Mouse (Mus musculus): ENCODE measurements around the gene Ccdc92. TPM values are rescaled to one million over a fixed set of nuclear protein-coding genes. Genes with fewer than 3 reads are reported as not detected.

The Ccdc92 gene
- total and polyA plus RNA-seq, 3 experiments: 0.99 to 2.4 (median 1.8) TPM

DNA sequence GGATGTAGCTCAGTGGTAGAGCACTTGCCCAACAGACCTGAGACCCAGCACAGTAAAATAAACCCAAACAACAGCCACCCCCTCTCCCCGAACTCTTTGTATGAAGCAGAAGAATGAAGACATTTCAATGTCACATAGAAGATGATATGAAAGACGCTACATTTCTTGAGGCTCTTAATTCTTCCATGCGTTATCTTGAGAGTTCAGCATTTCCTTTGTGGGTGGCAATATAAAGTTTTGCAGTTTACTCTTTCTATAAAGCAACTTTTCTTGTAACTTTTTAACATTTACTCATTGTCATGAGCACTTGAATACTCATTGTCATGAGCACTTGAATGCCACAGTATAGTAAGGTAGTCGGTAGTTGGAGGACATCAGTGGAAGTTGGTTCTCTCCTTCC is 8.0 kb downstream of the Ccdc92 start:
- 86% methylated on average over 4 of the region's 4 CpGs for WGBS
- TF ChIP-seq CTCF (IDR thresholded peaks at IDR 0.05) (no peak), EP300 (IDR thresholded peaks at IDR 0.05; ENCODE audit: insufficient read depth, low read depth, low read length) (no peak), POLR2A (IDR thresholded peaks at IDR 0.05; ENCODE audit: insufficient read depth, low read depth, low read length) (no peak)

DNA sequence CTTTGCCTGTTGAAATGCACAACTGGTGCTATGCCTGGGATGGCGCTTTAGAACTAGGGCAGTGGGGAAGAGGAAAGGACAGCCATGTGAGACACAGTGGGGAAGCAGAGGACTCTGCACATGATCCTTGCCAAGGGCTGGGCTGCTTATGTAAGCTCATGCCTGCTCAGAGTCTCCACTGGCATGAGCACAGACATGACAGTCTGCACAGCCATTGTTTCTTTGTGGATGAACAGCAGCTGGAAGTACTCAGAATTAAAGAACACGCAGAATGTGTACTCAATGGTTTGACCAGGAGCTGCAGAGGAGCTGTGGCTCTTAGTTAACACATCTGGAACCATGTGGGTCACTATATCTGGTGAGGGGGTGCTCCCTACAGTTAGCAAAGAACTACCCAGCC is 9.1 kb downstream of the Ccdc92 start:
- Histone ChIP-seq H3K27me3 (ENCODE audit: control insufficient read depth, insufficient read depth, low read length) (no peaks in the 10 kb centered on the region), H3K36me3 (ENCODE audit: control insufficient read depth, insufficient read depth, low read length) (no peaks in the 10 kb centered on the region), H3K9ac (ENCODE audit: low read depth, low read length) (no peak overlapping the region), H3K79me2 (replicated peaks; ENCODE audit: control insufficient read depth, insufficient read depth, low read length) (no peaks in the 10 kb centered on the region), H3K27ac (no peak overlapping the region), H3K4me1 (ENCODE audit: control insufficient read depth, insufficient read depth, low read length) (no peaks in the 10 kb centered on the region), H3K4me3 (no peak overlapping the region)
- no peak for TF ChIP-seq POLR2A (IDR thresholded peaks at IDR 0.05; ENCODE audit: insufficient read depth, low read depth, low read length)
- TF ChIP-seq CTCF (IDR thresholded peaks at IDR 0.05): no peak
- TF ChIP-seq EP300 (IDR thresholded peaks at IDR 0.05; ENCODE audit: insufficient read depth, low read depth, low read length): no peak
- 77% methylated on average over 2 of the region's 2 CpGs for WGBS
- DNase-seq: no peak
- intact Hi-C loops (cut with DNase I): no loop called here

More for the DNA sequence above, 8.0 kb downstream of the Ccdc92 start:
- H3K36me3 ChIP-seq (ENCODE audit: control insufficient read depth, insufficient read depth, low read length): no peaks in the 10 kb centered on the region
- no peaks in the 10 kb centered on the region for H3K79me2 ChIP-seq (replicated peaks; ENCODE audit: control insufficient read depth, insufficient read depth, low read length)
- H3K4me1 ChIP-seq (ENCODE audit: control insufficient read depth, insufficient read depth, low read length): no peaks in the 10 kb centered on the region
- intact Hi-C loops (cut with DNase I): no loop called here
- DNase-seq: no peak
- no peak overlapping the region for H3K4me3 ChIP-seq
- no peak overlapping the region for H3K27ac ChIP-seq
- no peak overlapping the region for H3K9ac ChIP-seq (ENCODE audit: low read depth, low read length)
- no peaks in the 10 kb centered on the region for H3K27me3 ChIP-seq (ENCODE audit: control insufficient read depth, insufficient read depth, low read length)

DNA sequence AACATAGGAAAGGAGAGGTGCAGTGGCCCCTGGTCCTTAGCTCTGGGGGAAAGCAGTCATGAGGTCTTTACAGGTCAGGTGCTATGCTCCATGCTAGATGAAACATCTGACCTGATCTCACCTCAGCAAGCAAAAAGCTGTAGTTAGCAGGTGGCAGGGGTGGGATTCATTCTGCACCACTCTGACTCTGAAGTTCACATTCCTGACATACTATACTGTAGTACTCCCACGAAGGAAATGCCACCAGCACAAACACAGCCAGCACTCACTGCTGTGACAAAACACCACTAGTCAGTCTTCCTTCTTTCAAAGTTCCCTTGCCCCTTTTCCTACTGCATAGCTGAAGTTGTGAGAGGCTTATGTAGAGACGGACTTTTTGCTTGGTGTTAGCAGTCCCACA is 9.9 kb downstream of the Ccdc92 start:
- TF ChIP-seq CTCF (IDR thresholded peaks at IDR 0.05): no peak
- TF ChIP-seq POLR2A (IDR thresholded peaks at IDR 0.05; ENCODE audit: insufficient read depth, low read depth, low read length): no peak
- no peak for TF ChIP-seq EP300 (IDR thresholded peaks at IDR 0.05; ENCODE audit: insufficient read depth, low read depth, low read length)
- 30% methylated on average over 2 of the region's 2 CpGs for WGBS

DNA sequence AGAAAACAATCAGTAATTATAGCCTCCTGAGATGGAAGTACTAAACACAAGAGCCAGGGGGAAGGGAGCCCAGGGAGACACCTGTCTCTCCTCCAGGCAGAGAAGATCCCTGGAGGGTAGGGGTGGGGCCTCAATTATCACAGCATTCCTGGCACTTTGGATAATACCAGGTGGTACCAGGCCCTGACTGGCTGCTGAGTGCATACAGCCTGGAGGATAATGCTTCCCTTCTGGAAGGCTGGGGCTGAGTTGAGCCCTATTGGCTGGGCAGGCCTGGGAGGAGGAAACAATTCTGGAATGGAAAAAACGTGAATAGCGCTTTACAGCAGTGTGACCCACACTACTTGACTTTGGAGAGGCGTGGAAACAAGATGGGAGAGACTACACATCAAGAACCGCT is 10.7 kb downstream of the Ccdc92 start:
- H3K27ac ChIP-seq: no peak overlapping the region
- H3K36me3 ChIP-seq (ENCODE audit: control insufficient read depth, insufficient read depth, low read length): no peaks in the 10 kb centered on the region
- DNase-seq: no peak
- no peak overlapping the region for H3K9ac ChIP-seq (ENCODE audit: low read depth, low read length)
- TF ChIP-seq POLR2A (IDR thresholded peaks at IDR 0.05; ENCODE audit: insufficient read depth, low read depth, low read length): no peak
- H3K4me1 ChIP-seq (ENCODE audit: control insufficient read depth, insufficient read depth, low read length): no peaks in the 10 kb centered on the region
- WGBS: 66% methylated on average over 4 of the region's 4 CpGs
- intact Hi-C loops (cut with DNase I): no loop called here
- no peak overlapping the region for H3K4me3 ChIP-seq
- no peaks in the 10 kb centered on the region for H3K79me2 ChIP-seq (replicated peaks; ENCODE audit: control insufficient read depth, insufficient read depth, low read length)
- no peaks in the 10 kb centered on the region for H3K27me3 ChIP-seq (ENCODE audit: control insufficient read depth, insufficient read depth, low read length)

More for the DNA sequence above, 9.9 kb downstream of the Ccdc92 start:
- Histone ChIP-seq H3K4me1 (ENCODE audit: control insufficient read depth, insufficient read depth, low read length) (no peaks in the 10 kb centered on the region), H3K9ac (ENCODE audit: low read depth, low read length) (no peak overlapping the region), H3K4me3 (no peak overlapping the region), H3K79me2 (replicated peaks; ENCODE audit: control insufficient read depth, insufficient read depth, low read length) (no peaks in the 10 kb centered on the region), H3K36me3 (ENCODE audit: control insufficient read depth, insufficient read depth, low read length) (no peaks in the 10 kb centered on the region), H3K27ac (no peak overlapping the region), H3K27me3 (ENCODE audit: control insufficient read depth, insufficient read depth, low read length) (no peaks in the 10 kb centered on the region)
- no peak for DNase-seq
- intact Hi-C loops (cut with DNase I): no loop called here

DNA sequence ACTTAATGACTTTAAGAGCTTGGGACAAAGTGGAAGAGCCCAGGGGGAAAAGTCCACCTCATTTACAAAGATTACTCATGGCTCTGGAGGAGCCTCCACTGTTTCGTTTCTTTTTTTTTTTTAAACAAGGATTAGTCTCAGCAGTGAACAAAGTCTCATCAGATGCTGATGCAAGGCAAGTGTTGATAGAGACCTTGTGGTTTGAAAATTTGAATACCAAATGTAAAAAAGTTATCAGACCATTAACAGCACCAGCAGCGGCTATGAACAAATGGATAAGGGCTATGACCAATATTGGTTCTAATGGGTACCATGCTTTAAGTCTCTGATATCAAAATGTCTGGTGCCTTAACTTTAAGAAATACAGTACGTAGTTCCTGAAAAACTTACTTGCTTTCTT is 13.2 kb downstream of the Ccdc92 start:
- no peak for DNase-seq
- no peaks in the 10 kb centered on the region for H3K79me2 ChIP-seq (replicated peaks; ENCODE audit: control insufficient read depth, insufficient read depth, low read length)
- H3K27ac ChIP-seq: no peak overlapping the region
- TF ChIP-seq POLR2A (IDR thresholded peaks at IDR 0.05; ENCODE audit: insufficient read depth, low read depth, low read length): no peak
- no peak for TF ChIP-seq EP300 (IDR thresholded peaks at IDR 0.05; ENCODE audit: insufficient read depth, low read depth, low read length)
- no peak for TF ChIP-seq CTCF (IDR thresholded peaks at IDR 0.05)
- intact Hi-C loops (cut with DNase I): no loop called here
- H3K36me3 ChIP-seq (ENCODE audit: control insufficient read depth, insufficient read depth, low read length): no peaks in the 10 kb centered on the region
- no peak overlapping the region for H3K4me3 ChIP-seq
- H3K9ac ChIP-seq (ENCODE audit: low read depth, low read length): no peak overlapping the region
- H3K4me1 ChIP-seq (ENCODE audit: control insufficient read depth, insufficient read depth, low read length): no peaks in the 10 kb centered on the region
- whole genome bisulfite sequencing: 78% methylated on average over 3 of the region's 3 CpGs
- no peaks in the 10 kb centered on the region for H3K27me3 ChIP-seq (ENCODE audit: control insufficient read depth, insufficient read depth, low read length)

DNA sequence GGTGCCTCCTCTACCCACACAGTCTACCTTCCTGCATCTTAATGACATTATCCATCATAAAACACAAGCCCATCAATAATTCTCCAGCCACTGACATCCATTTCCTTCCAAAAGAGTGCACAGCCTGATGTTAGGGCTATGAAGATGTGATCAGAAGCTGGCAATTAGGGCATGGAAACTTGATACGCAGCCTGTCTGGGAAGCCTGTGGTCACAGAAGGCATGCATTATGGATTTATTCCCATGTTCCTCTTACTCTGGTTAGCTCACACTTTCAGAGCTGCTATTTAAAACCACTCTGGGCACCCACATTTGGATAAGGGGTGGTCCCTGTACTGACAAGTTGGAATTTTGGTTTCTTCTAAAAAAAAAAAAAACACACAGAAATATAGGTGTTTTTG is 15.2 kb downstream of the Ccdc92 start:
- no peaks in the 10 kb centered on the region for H3K4me1 ChIP-seq (ENCODE audit: control insufficient read depth, insufficient read depth, low read length)
- H3K27me3 ChIP-seq (ENCODE audit: control insufficient read depth, insufficient read depth, low read length): no peaks in the 10 kb centered on the region
- H3K9ac ChIP-seq (ENCODE audit: low read depth, low read length): no peak overlapping the region
- no peak overlapping the region for H3K27ac ChIP-seq
- no peak overlapping the region for H3K4me3 ChIP-seq
- no peak for TF ChIP-seq CTCF (IDR thresholded peaks at IDR 0.05)
- TF ChIP-seq EP300 (IDR thresholded peaks at IDR 0.05; ENCODE audit: insufficient read depth, low read depth, low read length): no peak
- no peak for TF ChIP-seq POLR2A (IDR thresholded peaks at IDR 0.05; ENCODE audit: insufficient read depth, low read depth, low read length)
- WGBS: 95% methylated on average over 1 of the region's 1 CpGs
- DNase-seq: no peak
- H3K36me3 ChIP-seq (ENCODE audit: control insufficient read depth, insufficient read depth, low read length): no peaks in the 10 kb centered on the region
- no peaks in the 10 kb centered on the region for H3K79me2 ChIP-seq (replicated peaks; ENCODE audit: control insufficient read depth, insufficient read depth, low read length)
- intact Hi-C loops (cut with DNase I): no loop called here

Measured in heart, adult 2 months (tissue).